Mouse (Mus musculus) liver, embryonic 14.5 days (tissue): Measurements from ENCODE around the gene Slc2a3.

Experiments used
- CTCF ChIP-seq: IDR thresholded peaks from 2 replicates; pipeline ENCODE4 v1.5.1; 2016; ENCODE audit warnings: antibody characterized with exemption, low read depth, control low read depth
- EP300 ChIP-seq: IDR thresholded peaks from 2 replicates; pipeline ENCODE4 v1.6.1; 2016; ENCODE audit warnings: antibody characterized with exemption, low read depth

DNA sequence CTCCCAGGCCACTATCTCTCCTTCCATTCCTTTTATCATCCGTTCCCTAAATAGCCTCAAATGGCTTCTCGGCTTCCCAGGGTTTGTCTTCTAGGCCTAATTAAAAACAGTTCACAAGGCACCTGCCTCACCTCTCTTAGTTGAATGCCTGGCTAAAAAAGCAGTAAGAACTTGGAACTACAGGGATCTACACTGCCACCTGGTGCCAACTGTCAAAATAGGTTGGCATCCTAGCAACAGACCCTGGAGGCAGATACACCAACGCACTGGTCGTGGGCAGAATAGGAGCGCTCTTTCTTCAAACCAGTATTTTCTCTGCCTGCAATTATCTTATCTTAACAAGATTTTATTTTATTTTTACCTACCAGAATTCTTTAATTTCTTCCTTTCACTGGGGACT is 15.2 kb downstream of the Slc2a3 start:
- peak; percentile 75 for TF ChIP-seq CTCF
- no peak for TF ChIP-seq EP300
